Mouse (Mus musculus) adrenal gland, postnatal 0 days (tissue): ENCODE data around the gene Fgf4. TPM values are rescaled to one million over a fixed set of nuclear protein-coding genes. Genes with fewer than 3 reads are reported as not detected.

Source experiments
- polyA plus RNA-seq: library from polyadenylated mRNA; unstranded; fragments of >200 nt; fragmentation: Nextera tagmentation; extraction: Ambion mirVana; gene quantifications from 2 replicates; pipeline ENCODE4 v1.2.1, GENCODE M21; 2015

Fgf4 gene
- not detected in 2 replicates for polyA plus RNA-seq

GRCm38 (mm10) chr7:144847067-144847466, at the start of gene Fgf4:
Gene Fgf4, plus strand, starts transcription at chr7:144847367.

GRCm38 (mm10) chr7:144837891-144838488, 9.2 kb upstream of the Fgf4 start, which contains the start of gene Fgf3:
Gene Fgf3, plus strand, starts transcription at chr7:144838083.

GRCm38 (mm10) chr7:144896294-144897218, 49.4 kb downstream of the Fgf4 start, which contains the start of gene Fgf15:
Gene Fgf15, plus strand, starts transcription at chr7:144896531.

Other genes starting within 250 kb of the Fgf4 start
- gene Ano1, start 95.4 kb upstream of the Fgf4 start, polyA plus RNA-seq = 18.7 and 28.7 TPM in 2 replicates
- 0.30 and 0.68 TPM in 2 replicates for gene Fgf3, start 9.3 kb upstream of the Fgf4 start, polyA plus RNA-seq
- 0.63 and 1.1 TPM in 2 replicates for gene Fgf15, start 49.2 kb downstream of the Fgf4 start, polyA plus RNA-seq
- gene LTO1, start 67.7 kb downstream of the Fgf4 start, polyA plus RNA-seq = 19.7 and 20.0 TPM in 2 replicates
- 105 and 160 TPM in 2 replicates for gene Ccnd1, start 92.6 kb downstream of the Fgf4 start, polyA plus RNA-seq